Mouse (Mus musculus): ENCODE measurements at regions not wholly inside any gene's neighbourhood (a gene's known extent, or its start where the extent isn't known, plus 50 kb on each side); places are given as distances from the start of the nearest gene placed in this dataset.

DNA sequence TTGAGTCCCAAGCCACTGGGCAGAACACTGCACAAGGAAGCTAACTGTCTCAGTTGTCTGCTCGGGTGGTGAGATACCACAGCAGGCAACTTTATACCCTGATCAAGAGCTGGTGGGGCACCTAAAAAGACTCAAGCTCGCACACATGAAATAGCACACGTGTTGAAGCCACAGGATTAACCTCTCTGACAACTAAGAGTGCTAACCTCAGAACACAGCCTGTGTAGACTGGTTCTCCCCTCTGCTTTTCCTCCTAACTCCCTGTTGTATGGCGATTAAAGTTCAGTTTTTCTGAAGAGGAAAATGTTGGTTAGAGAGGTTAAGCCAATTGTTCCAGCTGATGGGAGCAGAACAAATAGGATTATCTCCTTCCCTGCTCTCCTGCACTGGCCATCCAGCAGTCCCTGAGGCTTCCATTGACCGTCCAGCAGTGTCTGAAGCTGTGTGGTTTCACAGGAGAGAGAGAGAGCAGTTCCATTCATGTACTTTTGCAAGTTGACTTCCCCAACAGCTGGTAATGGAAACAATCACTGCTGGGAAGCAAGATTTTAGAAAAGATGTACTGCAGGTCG is 239.6 kb upstream of the Kif2a start:
- no peak for TF ChIP-seq CTCF (conservative IDR thresholded peaks at IDR 0.05; ENCODE audit: low read length)
- TF ChIP-seq NANOG (IDR thresholded peaks at IDR 0.05; ENCODE audit: borderline replicate concordance, low read length), result no peak
- TF ChIP-seq POU5F1 (IDR thresholded peaks at IDR 0.05; ENCODE audit: borderline replicate concordance, low read length), result no peak

Measured in E14TG2a.4 (cell line).